Mouse (Mus musculus) intestine, postnatal 0 days (tissue): ENCODE results near the gene Rbm15. TPM values are rescaled to one million over a fixed set of nuclear protein-coding genes. Genes with fewer than 3 reads are reported as not detected.

Source experiments
- ATAC-seq: fragments of 200-750 bp; cut with Nextera tagmentation; 2 replicates; pipeline ENCODE4 v1.8.0; 2017; ENCODE audit warnings: mild to moderate bottlenecking, moderate TSS enrichment, moderate library complexity
- H3K27ac ChIP-seq: fragments of 300-500 bp; sonication (generic); 2 replicates; pipeline ENCODE4 v1.5.1; 2014; ENCODE audit warnings: mild to moderate bottlenecking, low read depth, low read length, moderate library complexity
- H3K27me3 ChIP-seq: fragments of 300-500 bp; sonication (generic); replicated peaks from 2 replicates; pipeline ENCODE4 v1.6.1; 2014; ENCODE audit warnings: low read length, mixed read lengths; ENCODE audit not compliant: control insufficient read depth, insufficient read depth
- H3K36me3 ChIP-seq: fragments of 300-500 bp; sonication (generic); 2 replicates; pipeline ENCODE4 v1.6.1; 2014; ENCODE audit warnings: mild to moderate bottlenecking, moderate library complexity; ENCODE audit not compliant: control insufficient read depth, insufficient read depth
- H3K4me1 ChIP-seq: fragments of 300-500 bp; sonication (generic); replicated peaks from 2 replicates; pipeline ENCODE4 v1.6.1; 2014; ENCODE audit warnings: antibody characterized with exemption, low read length, mixed read lengths; ENCODE audit not compliant: control insufficient read depth, insufficient read depth
- H3K4me2 ChIP-seq: fragments of 300-500 bp; sonication (generic); replicated peaks from 2 replicates; pipeline ENCODE4 v1.6.1; 2014; ENCODE audit warnings: low read depth, mild to moderate bottlenecking, moderate library complexity
- H3K4me3 ChIP-seq: fragments of 300-500 bp; sonication (generic); 2 replicates; pipeline ENCODE4 v1.5.1; 2014; ENCODE audit warnings: low read depth, low read length
- H3K9ac ChIP-seq: fragments of 300-500 bp; sonication (generic); 2 replicates; pipeline ENCODE4 v1.6.1; 2014; ENCODE audit warnings: mild to moderate bottlenecking, low read depth, low read length
- H3K9me3 ChIP-seq: fragments of 300-500 bp; sonication (generic); 2 replicates; pipeline ENCODE4 v1.6.1; 2016; ENCODE audit warnings: mixed run types; ENCODE audit not compliant: control insufficient read depth
- CTCF ChIP-seq: sonication (generic); IDR thresholded peaks from 2 replicates; pipeline ENCODE4 v1.5.1; 2016; ENCODE audit warnings: low read depth, mild to moderate bottlenecking, control low read depth, antibody characterized with exemption, moderate library complexity
- WGBS: fragments of 180-500 bp; shearing (Covaris S2); extraction: QIAGEN DNeasy Blood & Tissue Kit; methylation state at CpG from one replicate; pipeline ENCODE4 v1.1.7; 2014; 5-methylcytosine and 5-hydroxymethylcytosine counted together
- polyA plus RNA-seq: library from polyadenylated mRNA; unstranded; fragments of >200 nt; fragmentation: Nextera tagmentation; extraction: Ambion mirVana; gene quantifications from 2 replicates; pipeline ENCODE4 v1.2.1, GENCODE M21; 2015

Rbm15 gene
- polyA plus RNA-seq, 1 experiment from 2014 or later: 8.0 TPM

- Histone ChIP-seq H3K27me3 (no peaks in the 10 kb centered on the region), H3K4me3 (peak within 1 kb of the TSS; percentile 83), H3K27ac (peak within 1 kb of the TSS; percentile 42; the same call in 1 of the 2 replicates), H3K9me3 (no peaks in the 10 kb centered on the region), H3K4me1 (no peaks in the 10 kb centered on the region), H3K36me3 (peaks cover 14% of the 10 kb centered on the region), H3K9ac (peak within 1 kb of the TSS; percentile 75), H3K4me2 (peak within 1 kb of the TSS; percentile 75)
- 1% methylated on average over 43 of the region's 43 CpGs for WGBS
- ATAC-seq: peak; percentile 91
- TF ChIP-seq CTCF: no peak
Observed at GRCm38 (mm10) chr3:107278479-107279269, 54.8 kb downstream of the Rbm15 start, which contains the start of gene Lamtor5. Gene Lamtor5, plus strand, starts transcription at chr3:107278858.

GRCm38 (mm10) chr3:107276626-107277025 is 56.8 kb downstream of the Rbm15 start:
- no peak overlapping the region for H3K4me3 ChIP-seq
- H3K36me3 ChIP-seq: 0 out of 2 replicates have a peak, but pooled peaks cover under 1% of the 10 kb centered on the region
- H3K27me3 ChIP-seq: no peaks in the 10 kb centered on the region
- no peak overlapping the region for H3K4me2 ChIP-seq
- no peaks in the 10 kb centered on the region for H3K4me1 ChIP-seq
- H3K9ac ChIP-seq: no peak overlapping the region
- no peak for ATAC-seq
- TF ChIP-seq CTCF: no peak
- 75% methylated on average over 3 of the region's 3 CpGs for WGBS
- H3K27ac ChIP-seq: no peak overlapping the region
- no peaks in the 10 kb centered on the region for H3K9me3 ChIP-seq

GRCm38 (mm10) chr3:107275996-107276395 is 57.5 kb downstream of the Rbm15 start:
- H3K9me3 ChIP-seq: no peaks in the 10 kb centered on the region
- WGBS: 51% methylated on average over 4 of the region's 4 CpGs
- H3K36me3 ChIP-seq: no peaks in the 10 kb centered on the region
- no peaks in the 10 kb centered on the region for H3K4me1 ChIP-seq
- no peak for ATAC-seq
- no peak overlapping the region for H3K27ac ChIP-seq
- TF ChIP-seq CTCF: peak; percentile 52
- H3K27me3 ChIP-seq: no peaks in the 10 kb centered on the region
- H3K9ac ChIP-seq: no peak overlapping the region
- H3K4me3 ChIP-seq: no peak overlapping the region
- no peak overlapping the region for H3K4me2 ChIP-seq

Other genes starting within 250 kb of the Rbm15 start
- gene Kcna2, start 232.5 kb downstream of the Rbm15 start, polyA plus RNA-seq: 0.05 and 0.07 TPM in 2 replicates
- gene Kcna10, start 150.6 kb downstream of the Rbm15 start, polyA plus RNA-seq: not detected in 2 replicates
- gene Cym, start 111.9 kb downstream of the Rbm15 start, polyA plus RNA-seq: 121 and 284 TPM in 2 replicates
- 0.83 and 1.1 TPM in 2 replicates for gene A630076J17Rik, start 103.1 kb downstream of the Rbm15 start, polyA plus RNA-seq
- 0.09 TPM in 1 of 2 replicates, not detected in the other for gene Prok1, start 94.0 kb downstream of the Rbm15 start, polyA plus RNA-seq
- 206 and 210 TPM in 2 replicates for gene Lamtor5, start 54.8 kb downstream of the Rbm15 start, polyA plus RNA-seq
- gene Slc16a4, start 42.4 kb downstream of the Rbm15 start, polyA plus RNA-seq: 0.83 and 1.6 TPM in 2 replicates
- gene Kcnc4, start 125.9 kb upstream of the Rbm15 start, polyA plus RNA-seq: 0.07 TPM in 2 replicates
- 1.7 and 2.2 TPM in 2 replicates for gene Slc6a17, start 184.3 kb upstream of the Rbm15 start, polyA plus RNA-seq
- not detected in 2 replicates for gene Ubl4b, start 221.4 kb upstream of the Rbm15 start, polyA plus RNA-seq